Mouse (Mus musculus) midbrain, embryonic 15.5 days (tissue): ENCODE data around the gene Nfyc. TPM values are rescaled to one million over a fixed set of nuclear protein-coding genes. Genes with fewer than 3 reads are reported as not detected.

Source experiments
- ATAC-seq: fragments of 200-750 bp; cut with Nextera tagmentation; replicated peaks from 2 replicates; pipeline ENCODE4 v1.8.0; 2017; ENCODE audit warnings: moderate TSS enrichment
- H3K27ac ChIP-seq: fragments of 300-500 bp; sonication (generic); 2 replicates; pipeline ENCODE4 v1.5.1; 2015; ENCODE audit warnings: mild to moderate bottlenecking, inconsistent platforms
- H3K27me3 ChIP-seq: fragments of 300-500 bp; sonication (generic); replicated peaks from 2 replicates; pipeline ENCODE4 v1.6.1; 2015; ENCODE audit warnings: inconsistent platforms
- H3K36me3 ChIP-seq: fragments of 300-500 bp; sonication (generic); replicated peaks from 2 replicates; pipeline ENCODE4 v1.6.1; 2015; ENCODE audit warnings: inconsistent platforms
- H3K4me1 ChIP-seq: fragments of 300-500 bp; sonication (generic); 2 replicates; pipeline ENCODE4 v1.6.1; 2015; ENCODE audit warnings: inconsistent platforms
- H3K4me2 ChIP-seq: fragments of 300-500 bp; sonication (generic); 2 replicates; pipeline ENCODE4 v1.6.1; 2015; ENCODE audit warnings: inconsistent platforms, mild to moderate bottlenecking, moderate library complexity
- H3K4me3 ChIP-seq: fragments of 300-500 bp; sonication (generic); 2 replicates; pipeline ENCODE4 v1.5.1; 2015; ENCODE audit warnings: mild to moderate bottlenecking, inconsistent platforms
- H3K9ac ChIP-seq: fragments of 300-500 bp; sonication (generic); 2 replicates; pipeline ENCODE4 v1.6.1; 2015; ENCODE audit warnings: mild to moderate bottlenecking, inconsistent platforms
- H3K9me3 ChIP-seq: fragments of 300-500 bp; sonication (generic); 2 replicates; pipeline ENCODE4 v1.6.1; 2016; ENCODE audit warnings: inconsistent platforms
- WGBS: fragments of 180-500 bp; shearing (Covaris S2); methylation state at CpG from one replicate; pipeline ENCODE4 v1.1.7; 2015; ENCODE audit warnings: mixed read lengths; 5-methylcytosine and 5-hydroxymethylcytosine counted together
- polyA plus RNA-seq: library from polyadenylated mRNA; unstranded; fragments of >200 nt; fragmentation: Nextera tagmentation; extraction: Ambion mirVana; gene quantifications from 2 replicates; pipeline ENCODE4 v1.2.1, GENCODE M21; 2015

Nfyc gene
- polyA plus RNA-seq, 1 experiment from 2014 or later: 79.2 TPM

GRCm38 (mm10) chr4:120822191-120822911 is 9.0 kb downstream of the Nfyc start:
- H3K4me2 ChIP-seq: no peak overlapping the region
- no peak overlapping the region for H3K4me3 ChIP-seq
- H3K27ac ChIP-seq: no peak overlapping the region
- ATAC-seq: no peak
- H3K9ac ChIP-seq: no peak overlapping the region
- peaks cover 29% of the 10 kb centered on the region for H3K4me1 ChIP-seq
- 90% methylated on average over 2 of the region's 2 CpGs for WGBS
- no peaks in the 10 kb centered on the region for H3K9me3 ChIP-seq
- H3K27me3 ChIP-seq: no peaks in the 10 kb centered on the region
- H3K36me3 ChIP-seq: no peaks in the 10 kb centered on the region

GRCm38 (mm10) chr4:120819871-120820270 is 11.5 kb downstream of the Nfyc start:
- WGBS: 95% methylated on average over 2 of the region's 2 CpGs
- H3K4me1 ChIP-seq: peaks cover 39% of the 10 kb centered on the region
- no peak for ATAC-seq
- H3K27me3 ChIP-seq: no peaks in the 10 kb centered on the region
- H3K27ac ChIP-seq: no peak overlapping the region
- no peak overlapping the region for H3K9ac ChIP-seq
- H3K4me2 ChIP-seq: no peak overlapping the region
- no peaks in the 10 kb centered on the region for H3K36me3 ChIP-seq
- H3K4me3 ChIP-seq: no peak overlapping the region
- H3K9me3 ChIP-seq: no peaks in the 10 kb centered on the region

DNA sequence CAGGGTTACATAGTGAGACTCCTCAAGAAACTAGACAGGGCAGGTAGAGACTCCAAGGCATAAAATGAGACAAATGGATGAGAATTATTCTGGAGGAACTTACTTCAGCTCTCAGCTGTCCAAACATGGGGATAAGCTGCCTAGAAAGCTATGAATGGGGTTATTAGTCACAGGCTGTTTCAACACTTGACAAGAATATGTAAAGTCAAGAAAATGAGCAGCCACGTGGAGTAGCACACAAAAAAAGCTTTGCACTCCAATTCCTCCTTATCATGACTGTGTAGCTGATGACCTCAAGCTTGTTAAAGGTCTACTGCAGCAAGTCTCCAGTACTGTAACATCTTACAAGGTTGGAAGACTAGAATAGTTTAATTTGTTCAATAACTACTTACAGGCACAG is 12.1 kb downstream of the Nfyc start:
- H3K4me2 ChIP-seq: no peak overlapping the region
- H3K9me3 ChIP-seq: no peaks in the 10 kb centered on the region
- H3K4me3 ChIP-seq: no peak overlapping the region
- H3K27ac ChIP-seq: no peak overlapping the region
- 36% methylated on average over 1 of the region's 1 CpGs for WGBS
- H3K36me3 ChIP-seq: no peaks in the 10 kb centered on the region
- H3K27me3 ChIP-seq: no peaks in the 10 kb centered on the region
- H3K4me1 ChIP-seq: peaks cover 40% of the 10 kb centered on the region
- no peak for ATAC-seq
- no peak overlapping the region for H3K9ac ChIP-seq

DNA sequence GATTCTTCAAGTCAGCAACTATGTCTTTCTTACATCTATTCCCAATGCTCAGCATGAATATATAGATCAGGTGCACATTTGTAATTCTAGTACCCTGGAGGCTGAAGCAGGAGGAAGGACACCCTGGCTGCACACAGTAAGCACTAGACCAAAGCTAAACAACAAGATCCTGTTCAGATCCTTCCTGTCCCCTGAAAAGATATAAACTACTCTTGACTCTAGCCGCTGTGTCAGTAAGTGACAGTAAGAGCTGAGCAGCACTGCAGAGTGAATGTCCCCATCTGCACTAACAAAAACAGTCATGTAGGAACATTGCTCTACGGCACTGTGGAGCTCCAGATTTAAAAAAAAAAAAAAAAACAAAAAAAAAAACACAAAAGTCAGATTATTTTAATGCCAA is 13.4 kb downstream of the Nfyc start:
- Histone ChIP-seq H3K9me3 (no peaks in the 10 kb centered on the region), H3K4me2 (no peak overlapping the region), H3K9ac (no peak overlapping the region), H3K4me1 (peaks cover 40% of the 10 kb centered on the region), H3K36me3 (no peaks in the 10 kb centered on the region), H3K27me3 (no peaks in the 10 kb centered on the region), H3K4me3 (no peak overlapping the region), H3K27ac (no peak overlapping the region)
- no peak for ATAC-seq
- WGBS: 92% methylated on average over 2 of the region's 2 CpGs

DNA sequence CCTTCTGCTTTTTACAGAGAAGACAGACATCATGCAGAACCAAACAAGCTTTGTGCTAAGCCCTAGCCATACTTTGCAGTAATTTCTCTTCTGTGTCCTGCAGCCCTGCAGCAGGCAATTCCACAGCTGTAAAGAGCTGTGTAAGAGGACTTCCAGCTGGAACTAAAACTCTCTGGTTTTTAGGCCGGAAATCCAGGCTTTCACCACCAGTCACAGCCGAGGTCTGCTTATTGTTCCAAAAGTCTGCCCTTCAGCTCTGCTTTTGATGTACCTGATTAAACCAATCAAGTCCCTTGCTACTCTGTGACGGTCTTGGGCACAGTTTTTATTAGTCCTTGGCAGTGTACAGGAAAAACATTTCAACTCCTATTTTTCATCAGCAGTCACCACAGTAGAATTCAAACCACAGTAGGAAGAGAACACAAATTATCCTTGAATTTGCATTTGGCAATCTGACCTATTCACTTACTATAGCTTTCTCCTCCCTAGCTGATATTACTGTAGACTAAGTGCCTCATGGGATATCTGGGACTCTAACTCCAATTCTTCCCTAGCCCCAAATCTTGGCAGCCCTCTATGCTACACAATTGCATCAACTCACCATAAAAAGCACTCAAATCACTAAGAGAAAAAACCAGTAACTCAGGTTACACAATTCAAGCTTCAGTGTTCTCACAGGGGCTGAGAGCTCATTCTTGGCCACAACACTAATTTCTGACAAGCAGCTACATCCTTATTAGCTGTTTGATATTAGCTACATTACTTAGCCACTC is 14.2 kb downstream of the Nfyc start:
- H3K27ac ChIP-seq: no peak overlapping the region
- WGBS: 26% methylated on average over 3 of the region's 3 CpGs

GRCm38 (mm10) chr4:120815622-120816334 is 15.6 kb downstream of the Nfyc start:
- peak overlapping the region; percentile 62 for H3K4me3 ChIP-seq
- peak overlapping the region; percentile 60 for H3K27ac ChIP-seq
- H3K9ac ChIP-seq: peak overlapping the region; percentile 40
- H3K4me1 ChIP-seq: peaks cover 45% of the 10 kb centered on the region
- WGBS: 7% methylated on average over 10 of the region's 10 CpGs
- no peaks in the 10 kb centered on the region for H3K27me3 ChIP-seq
- peak overlapping the region; percentile 68 for H3K4me2 ChIP-seq
- H3K36me3 ChIP-seq: no peaks in the 10 kb centered on the region
- ATAC-seq: peak; percentile 99
- no peaks in the 10 kb centered on the region for H3K9me3 ChIP-seq

More for the DNA sequence above, 14.2 kb downstream of the Nfyc start:
- H3K4me1 ChIP-seq: peaks cover 43% of the 10 kb centered on the region
- no peak overlapping the region for H3K9ac ChIP-seq
- ATAC-seq: no peak
- no peak overlapping the region for H3K4me3 ChIP-seq
- H3K27me3 ChIP-seq: no peaks in the 10 kb centered on the region
- no peaks in the 10 kb centered on the region for H3K36me3 ChIP-seq
- H3K4me2 ChIP-seq: no peak overlapping the region
- no peaks in the 10 kb centered on the region for H3K9me3 ChIP-seq

GRCm38 (mm10) chr4:120815163-120815562 is 16.2 kb downstream of the Nfyc start:
- ATAC-seq: 0 out of 2 replicates have a peak, but pooled peaks have one; percentile 10
- Histone ChIP-seq H3K4me1 (peaks cover 45% of the 10 kb centered on the region), H3K4me3 (peak overlapping the region; percentile 62), H3K4me2 (peak overlapping the region; percentile 68), H3K27me3 (no peaks in the 10 kb centered on the region), H3K36me3 (no peaks in the 10 kb centered on the region), H3K27ac (peak overlapping the region; percentile 60), H3K9ac (peak overlapping the region; percentile 40), H3K9me3 (no peaks in the 10 kb centered on the region)
- 6% methylated on average over 4 of the region's 4 CpGs for WGBS

DNA sequence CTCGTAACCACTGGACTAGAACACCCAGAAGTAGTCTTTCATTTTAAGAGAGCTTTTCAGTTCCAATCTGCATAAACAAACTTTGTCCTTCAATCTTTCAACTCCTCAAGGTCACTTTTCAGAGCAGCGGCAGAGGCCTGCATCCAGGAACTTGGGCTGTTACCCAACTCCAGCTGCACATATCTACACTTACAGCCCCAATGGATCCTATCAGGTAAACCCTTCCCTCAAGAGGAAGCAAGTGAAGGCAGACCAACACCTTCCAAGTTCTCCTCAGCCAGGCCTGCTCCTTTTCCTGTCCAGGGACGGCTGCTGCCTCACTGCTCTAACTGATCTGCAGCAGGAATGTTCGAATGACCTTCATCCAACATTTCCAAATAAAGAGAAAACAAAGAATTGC is 17.2 kb downstream of the Nfyc start:
- WGBS: 44% methylated on average over 4 of the region's 4 CpGs
- Histone ChIP-seq H3K27ac (no peak overlapping the region), H3K36me3 (no peaks in the 10 kb centered on the region), H3K4me3 (peak overlapping the region; percentile 62), H3K27me3 (no peaks in the 10 kb centered on the region), H3K9me3 (no peaks in the 10 kb centered on the region), H3K4me2 (peak overlapping the region; percentile 68), H3K4me1 (peaks cover 51% of the 10 kb centered on the region), H3K9ac (peak overlapping the region; percentile 40)
- no peak for ATAC-seq

DNA sequence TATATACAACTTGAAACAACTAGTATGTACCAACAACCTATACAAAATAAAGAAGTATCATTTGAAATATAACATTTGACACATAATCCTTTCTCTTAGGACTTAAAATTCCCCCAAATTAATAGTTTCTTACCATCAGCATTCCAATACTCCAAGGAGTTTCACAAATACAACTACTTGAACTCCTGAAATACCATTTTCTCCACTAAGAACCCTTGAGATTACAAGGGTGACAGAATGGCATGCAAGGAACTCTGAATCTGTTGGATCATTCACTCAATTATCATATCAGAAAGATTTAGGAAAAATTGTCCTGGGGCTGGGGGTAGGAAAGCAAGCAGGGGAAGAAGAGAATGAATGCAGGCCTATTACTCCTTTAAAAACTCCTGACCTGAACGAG is 17.6 kb downstream of the Nfyc start:
- H3K27ac ChIP-seq: no peak overlapping the region
- H3K9ac ChIP-seq: peak overlapping the region; percentile 40; the same call in 1 of the 2 replicates
- ATAC-seq: no peak
- H3K4me1 ChIP-seq: peaks cover 51% of the 10 kb centered on the region
- no peaks in the 10 kb centered on the region for H3K27me3 ChIP-seq
- H3K9me3 ChIP-seq: no peaks in the 10 kb centered on the region
- H3K4me3 ChIP-seq: peak overlapping the region; percentile 62
- peak overlapping the region; percentile 68 for H3K4me2 ChIP-seq
- 10% methylated on average over 1 of the region's 1 CpGs for WGBS
- H3K36me3 ChIP-seq: no peaks in the 10 kb centered on the region

GRCm38 (mm10) chr4:120805816-120806215 is 25.6 kb downstream of the Nfyc start:
- Histone ChIP-seq H3K4me3 (no peak overlapping the region), H3K27me3 (no peaks in the 10 kb centered on the region), H3K9me3 (no peaks in the 10 kb centered on the region), H3K27ac (no peak overlapping the region), H3K36me3 (no peaks in the 10 kb centered on the region), H3K4me1 (peaks cover 6% of the 10 kb centered on the region; the same call in 1 of the 2 replicates), H3K9ac (no peak overlapping the region), H3K4me2 (no peak overlapping the region)
- no peak for ATAC-seq

DNA sequence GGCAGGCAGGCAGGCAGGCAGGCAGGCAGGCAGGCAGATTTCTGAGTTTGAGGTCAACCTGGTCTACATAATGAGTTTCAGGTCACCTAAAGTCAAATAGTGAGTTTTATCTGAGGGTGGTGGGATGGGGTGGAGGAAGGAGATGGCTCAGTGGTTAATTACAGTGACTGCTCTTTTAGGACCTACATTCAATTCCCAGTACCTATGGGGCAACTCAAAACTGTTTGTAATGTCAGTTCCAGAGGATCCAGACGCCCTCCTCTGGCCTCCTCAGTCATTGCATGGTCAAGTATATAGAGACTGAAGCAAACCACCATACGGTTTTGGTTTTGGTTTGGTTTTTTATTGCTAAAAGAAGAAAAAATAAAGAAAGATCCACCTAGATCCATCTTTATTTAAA is 29.9 kb downstream of the Nfyc start:
- H3K4me1 ChIP-seq: no peaks in the 10 kb centered on the region
- H3K27me3 ChIP-seq: no peaks in the 10 kb centered on the region
- no peaks in the 10 kb centered on the region for H3K9me3 ChIP-seq
- no peak overlapping the region for H3K9ac ChIP-seq
- H3K36me3 ChIP-seq: no peaks in the 10 kb centered on the region
- 37% methylated on average over 2 of the region's 2 CpGs for WGBS
- ATAC-seq: no peak
- H3K4me2 ChIP-seq: no peak overlapping the region
- H3K4me3 ChIP-seq: no peak overlapping the region
- no peak overlapping the region for H3K27ac ChIP-seq

DNA sequence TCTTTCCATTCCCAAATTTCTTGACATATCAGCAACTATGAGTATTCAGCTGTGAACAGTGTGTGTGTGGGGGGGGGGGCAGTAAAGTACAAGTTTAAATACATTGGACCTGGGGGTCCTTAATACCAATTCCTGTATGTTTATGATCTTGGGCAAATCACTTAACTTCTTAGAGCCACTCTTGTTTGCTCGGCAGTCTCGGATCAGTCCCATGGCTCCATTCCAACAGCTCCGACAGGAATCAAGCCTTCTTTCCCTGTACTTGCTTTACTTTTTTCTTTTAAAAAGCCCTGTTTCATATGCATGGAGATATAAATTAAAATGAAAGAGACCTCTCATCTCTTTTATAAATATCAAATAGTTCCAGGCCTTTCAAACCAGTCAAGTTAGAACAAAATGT is 30.7 kb downstream of the Nfyc start:
- no peaks in the 10 kb centered on the region for H3K9me3 ChIP-seq
- H3K4me2 ChIP-seq: no peak overlapping the region
- no peaks in the 10 kb centered on the region for H3K27me3 ChIP-seq
- H3K4me3 ChIP-seq: no peak overlapping the region
- H3K4me1 ChIP-seq: no peaks in the 10 kb centered on the region
- no peak overlapping the region for H3K27ac ChIP-seq
- H3K36me3 ChIP-seq: no peaks in the 10 kb centered on the region
- WGBS: 61% methylated on average over 3 of the region's 3 CpGs
- no peak overlapping the region for H3K9ac ChIP-seq
- no peak for ATAC-seq
